Mouse (Mus musculus) heart, postnatal 25 days (tissue): ENCODE data around the gene Abcc4. TPM values are rescaled to one million over a fixed set of nuclear protein-coding genes. Genes with fewer than 3 reads are reported as not detected.

Experiments
- DNase-seq: peaks from one replicate; pipeline ENCODE4 v3.0.0; 2022; ENCODE audit warnings: low spot score
- intact Hi-C: fragments of 180-260 bp; cut with DNase I; formaldehyde crosslinking; loops from one replicate; pipeline ENCODE4 v1.15.1; 2025
- microRNA-seq: library from miRNA; unstranded; fragments of <30 nt; microRNA quantifications from one replicate; pipeline ENCODE4 v1.2.0, GENCODE M21; 2022
- total RNA-seq, 2 experiments: library from RNA; stranded (reverse); gene quantifications; 2 replicates each; pipeline ENCODE4 v1.2.3; 2021

Abcc4 gene
- total RNA-seq, 2 experiments from 2014 or later = 7.6 to 7.9 TPM

GRCm38 (mm10) chr14:118474226-118475099, 231.6 kb downstream of the Abcc4 start:
- intact Hi-C loops = no loop called here
- no peak for DNase-seq

DNA sequence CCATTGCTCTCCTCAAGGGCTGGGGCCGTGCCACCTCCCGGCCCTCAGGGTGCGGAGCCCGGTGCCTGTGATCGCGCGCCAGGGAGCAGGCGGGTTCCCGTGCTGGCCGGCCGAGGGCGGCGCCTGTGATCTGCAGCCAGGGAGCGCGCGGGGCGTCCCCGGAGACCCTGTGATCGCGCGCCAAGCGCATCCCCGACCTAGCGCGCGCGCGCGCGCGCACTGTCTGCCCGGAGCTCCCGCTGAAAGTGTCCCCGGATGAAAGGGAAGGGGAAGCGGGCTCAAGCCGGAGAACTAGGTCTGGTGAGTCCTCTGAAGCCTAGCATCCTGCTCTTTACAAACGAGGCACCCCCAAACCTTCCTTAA, 232.2 kb downstream of the Abcc4 start:
- DNase-seq = no peak
- intact Hi-C loops = no loop called here

GRCm38 (mm10) chr14:118473188-118473830, 232.7 kb downstream of the Abcc4 start:
- intact Hi-C loops = no loop called here
- no peak for DNase-seq

GRCm38 (mm10) chr14:118465331-118465730, 240.7 kb downstream of the Abcc4 start:
- intact Hi-C loops = no loop called here
- no peak for DNase-seq

DNA sequence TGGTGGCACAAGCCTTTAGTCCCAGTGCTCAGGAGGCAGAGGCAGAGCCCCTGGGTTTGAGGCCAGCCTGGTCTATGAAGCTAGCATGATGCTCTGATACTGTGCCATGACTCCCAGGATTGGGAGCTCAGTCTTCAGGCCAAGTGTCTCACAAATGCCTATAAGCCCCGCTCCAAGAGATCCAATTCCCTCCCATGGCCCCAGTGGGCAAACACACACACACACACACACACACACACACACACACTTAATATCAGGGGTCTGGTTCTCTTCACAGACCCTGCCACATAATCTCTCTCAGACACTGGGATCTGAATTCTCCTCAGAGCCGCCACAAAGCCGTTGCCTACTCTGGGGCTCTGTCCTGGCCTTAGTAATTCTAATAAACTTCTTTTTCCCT, 241.6 kb downstream of the Abcc4 start:
- intact Hi-C loops = no loop called here
- DNase-seq = no peak

DNA sequence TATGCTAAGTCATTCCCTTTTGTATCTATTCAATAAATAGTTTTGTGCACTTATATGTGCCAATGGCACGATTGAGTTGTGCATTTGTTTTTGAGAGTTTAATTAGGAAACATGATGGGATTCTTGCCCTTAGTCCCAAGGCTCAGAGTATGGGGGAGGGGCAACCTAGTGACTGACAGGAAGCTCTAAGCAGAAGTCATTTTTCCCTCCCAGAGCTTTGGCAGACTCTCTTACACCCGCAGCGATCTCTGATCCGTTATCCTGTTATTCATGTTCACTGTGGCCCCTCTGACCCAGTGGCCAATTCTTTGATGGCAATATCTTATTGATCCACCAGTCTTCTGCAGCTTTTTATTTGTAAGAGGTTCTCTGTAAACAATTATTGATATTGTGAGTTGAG, 253.4 kb downstream of the Abcc4 start:
- intact Hi-C loops = no loop called here
- no peak for DNase-seq

DNA sequence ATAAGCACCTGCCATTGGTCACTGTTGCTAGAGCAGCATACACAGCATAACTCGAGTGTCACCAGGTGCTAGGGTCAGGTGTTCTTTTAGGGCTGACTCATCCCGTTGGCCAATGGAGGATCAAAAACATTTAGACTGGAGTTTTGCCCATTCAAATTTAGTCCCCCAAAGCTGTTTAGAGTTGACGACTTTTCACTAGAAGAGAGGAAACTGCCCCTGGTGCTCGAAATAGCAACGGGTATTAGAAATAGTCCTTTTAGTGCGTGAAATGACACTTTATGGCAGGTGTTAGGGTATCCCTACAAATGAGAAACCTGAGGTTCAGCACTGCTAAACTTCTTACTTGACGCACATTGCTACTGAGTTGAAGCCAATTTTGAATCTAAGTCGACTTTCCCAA, 265.9 kb downstream of the Abcc4 start:
- intact Hi-C loops = no loop called here
- no peak for DNase-seq

DNA sequence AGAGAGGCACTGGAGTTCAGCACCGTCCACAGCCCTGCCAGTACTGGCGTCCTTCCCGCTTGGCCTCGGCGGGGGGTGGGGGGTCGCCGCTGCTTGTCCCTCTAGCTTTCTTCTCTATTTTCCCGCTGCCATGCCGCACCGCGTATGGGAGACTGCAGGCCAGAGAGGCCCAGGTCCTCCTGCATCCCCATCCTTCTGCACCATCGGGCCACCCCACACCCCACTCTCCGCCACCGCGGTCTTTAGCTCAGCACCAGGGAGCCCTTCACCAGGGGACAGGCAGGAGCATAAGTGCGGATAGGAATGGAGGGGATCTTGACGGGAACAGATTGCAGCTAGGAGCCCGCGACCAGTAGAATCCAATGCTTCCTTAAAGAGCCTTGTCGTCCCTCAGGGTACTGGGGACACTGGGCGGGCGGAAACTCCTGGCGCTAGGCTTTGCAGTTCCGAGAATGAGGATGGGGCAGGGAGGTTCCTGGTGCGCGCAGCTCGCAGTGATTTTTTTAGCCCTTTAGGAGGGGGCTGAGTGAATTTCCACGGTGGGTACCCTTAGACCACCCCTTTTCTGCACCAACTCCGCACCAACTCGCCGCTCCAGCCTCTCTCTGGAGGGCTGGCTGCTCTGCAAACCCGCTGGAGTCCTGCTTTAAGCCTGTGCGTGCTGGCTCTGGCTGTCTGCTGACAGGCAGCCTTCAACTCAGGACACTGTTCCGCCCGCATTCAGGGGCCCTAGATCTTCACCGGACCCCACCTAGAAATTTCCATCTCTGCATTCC, 268.7 kb downstream of the Abcc4 start:
- intact Hi-C loops = loop anchor here (10.0 kb wide), 1 partner anchor 213 kb away; no protein-coding TSS in a partner anchor

GRCm38 (mm10) chr14:118436791-118437155, 269.2 kb downstream of the Abcc4 start:
- intact Hi-C loops = loop anchor here (10.0 kb wide), 1 partner anchor 212 kb away; no protein-coding TSS in a partner anchor
- no peak for DNase-seq

More for the DNA sequence above, 268.7 kb downstream of the Abcc4 start:
- DNase-seq = no peak

- intact Hi-C loops = loop anchor here (10.0 kb wide), 1 partner anchor 211 kb away; no protein-coding TSS in a partner anchor
- no peak for DNase-seq
These were observed 270.2 kb downstream of the Abcc4 start for GRCm38 (mm10) chr14:118435676-118436330.

DNA sequence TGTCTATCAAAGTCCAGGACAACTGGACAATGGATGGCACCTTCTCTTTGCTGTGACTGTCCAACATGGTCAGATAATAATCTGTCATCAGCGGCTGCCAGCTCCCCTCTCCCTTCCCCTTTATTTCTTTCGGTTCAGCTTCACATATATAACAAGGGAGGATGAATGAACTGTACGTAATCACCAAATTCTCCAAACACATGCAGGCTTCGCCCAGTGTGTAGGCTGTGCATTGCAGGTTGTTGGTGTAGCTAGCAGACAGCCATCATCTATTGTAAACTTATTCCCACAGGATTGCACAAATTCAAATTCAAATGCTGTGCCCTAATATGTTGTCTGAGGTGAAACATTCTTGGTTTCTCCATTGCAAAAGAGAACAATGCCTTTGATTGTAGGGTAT, 271.2 kb downstream of the Abcc4 start:
- no peak for DNase-seq
- intact Hi-C loops = loop anchor here (10.0 kb wide), 1 partner anchor 210 kb away; no protein-coding TSS in a partner anchor

DNA sequence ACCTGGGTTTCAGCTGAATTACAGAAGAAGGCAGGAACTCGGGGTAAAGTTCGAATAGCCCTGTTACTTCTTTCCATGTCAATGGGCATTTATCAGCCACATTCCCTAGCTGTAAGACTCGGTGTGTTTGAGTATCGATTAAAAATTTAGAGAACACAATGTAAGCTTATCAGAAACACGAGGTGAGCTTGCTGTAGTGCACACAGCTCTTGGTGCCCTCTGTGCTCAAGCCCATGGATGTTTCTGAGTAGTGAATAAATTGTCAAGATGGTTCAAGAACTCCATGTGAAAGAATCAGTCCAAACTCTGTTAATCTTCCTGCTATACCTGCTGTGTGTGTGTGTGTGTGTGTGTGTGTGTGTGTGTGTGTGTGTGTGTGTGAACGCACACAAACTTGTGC, 272.2 kb downstream of the Abcc4 start:
- no peak for DNase-seq
- intact Hi-C loops = loop anchor here (10.0 kb wide), 1 partner anchor 209 kb away; no protein-coding TSS in a partner anchor

Small RNA genes within 50 kb of the gene (microRNA-seq; reads per million reads assigned to microRNA genes)
- not detected for gene Mir6391

Other genes with a start within 250 kb of the Abcc4 start
- under 1 TPM in 1 of 2 experiments, not detected in 1; 0.22 TPM for gene Cldn10, start 81.7 kb upstream of the Abcc4 start, total RNA-seq
- gene Dzip1, start 219.2 kb upstream of the Abcc4 start, total RNA-seq = 1 to 10 TPM; 2.2 to 2.3 TPM
- 10 to 100 TPM; 28.8 to 33.1 TPM for gene Dnajc3, start 231.8 kb upstream of the Abcc4 start, total RNA-seq